Mouse (Mus musculus) MN1 (cell line): ENCODE results near the gene Psmd3.
"Not testable (repeated sequence)": the region's sequence is repeated elsewhere in the genome, so short reads cannot be mapped to it uniquely, and the experiment has no call there.

Experiments used
- DNase-seq: peaks from one replicate; pipeline ENCODE4 v3.0.0-alpha.2; 2016; ENCODE audit warnings: low spot score

Psmd3 gene

DNA sequence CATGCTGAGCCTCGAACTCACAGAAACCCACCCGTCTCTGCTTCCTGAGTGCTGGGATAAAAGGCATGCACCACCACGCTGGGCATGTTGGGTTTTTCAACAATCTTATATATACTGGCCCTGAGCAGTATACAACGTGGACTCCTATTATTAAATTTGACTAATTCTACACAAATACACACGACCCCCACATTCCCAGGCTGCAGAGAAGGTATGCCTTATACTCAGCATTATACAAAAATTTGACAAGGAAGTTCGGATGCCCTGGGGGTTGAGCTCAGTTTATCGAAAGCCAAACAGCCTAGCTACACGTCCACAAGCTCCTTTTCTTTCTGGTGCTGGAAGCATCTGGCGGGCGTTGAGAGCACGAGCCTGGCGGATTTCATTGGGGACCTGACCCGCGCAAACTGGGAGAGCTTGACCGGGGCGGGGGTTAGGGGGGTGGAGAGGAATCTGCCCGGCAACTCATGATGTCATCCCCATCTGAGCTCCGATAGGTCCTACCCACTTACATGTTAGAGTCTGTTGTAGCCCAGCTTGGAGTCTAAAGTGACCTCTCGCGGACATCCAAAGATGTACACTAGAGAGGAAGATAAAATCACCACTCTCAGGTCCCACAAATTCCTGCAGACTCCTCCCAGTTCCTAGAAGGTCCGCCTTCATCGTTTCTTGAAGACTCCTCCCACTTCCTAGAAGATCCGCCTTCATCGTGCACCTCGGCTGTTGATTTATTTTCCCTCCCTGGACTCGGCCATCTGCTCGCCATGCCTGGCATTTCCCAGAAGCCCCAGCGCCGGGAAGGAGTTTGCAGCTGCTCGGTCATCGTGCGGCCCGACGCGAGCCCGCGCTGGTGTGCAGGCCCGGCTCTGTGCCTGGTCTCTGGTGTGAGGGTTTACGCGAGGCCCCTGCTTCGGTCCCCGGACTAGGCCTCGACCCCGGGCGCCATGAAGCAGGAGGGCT, at the start of gene Psmd3:
TSS of gene Psmd3 (plus strand) at position 769 of the 960 bp plus-strand sequence.
- DNase-seq: peak; percentile 98

GRCm38 (mm10) chr11:98635312-98635970, 46.9 kb upstream of the Psmd3 start:
- DNase-seq: not testable (repeated sequence)

DNA sequence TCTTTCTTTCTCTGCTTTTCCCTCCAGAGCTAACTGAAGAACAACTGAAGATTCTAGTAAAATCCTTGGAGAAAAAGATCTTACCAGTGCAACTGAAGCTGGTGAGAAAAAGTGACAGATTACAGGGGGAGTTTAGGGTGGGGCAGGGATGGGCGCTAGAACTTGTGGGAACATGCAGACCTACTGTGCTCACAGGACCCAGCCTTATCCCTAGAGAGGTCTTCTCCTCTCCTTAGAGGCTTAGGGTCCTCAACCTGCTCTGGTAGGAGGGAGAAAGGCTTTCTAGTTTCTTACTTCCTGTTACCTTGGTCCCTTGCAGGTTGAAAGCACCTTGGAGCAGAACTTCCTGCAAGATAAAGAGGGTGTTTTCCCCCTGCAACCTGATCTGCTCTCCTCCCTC, 44.9 kb upstream of the Psmd3 start:
- DNase-seq: no peak

- DNase-seq: no peak
These were observed 42.3 kb upstream of the Psmd3 start for GRCm38 (mm10) chr11:98640091-98640490.

DNA sequence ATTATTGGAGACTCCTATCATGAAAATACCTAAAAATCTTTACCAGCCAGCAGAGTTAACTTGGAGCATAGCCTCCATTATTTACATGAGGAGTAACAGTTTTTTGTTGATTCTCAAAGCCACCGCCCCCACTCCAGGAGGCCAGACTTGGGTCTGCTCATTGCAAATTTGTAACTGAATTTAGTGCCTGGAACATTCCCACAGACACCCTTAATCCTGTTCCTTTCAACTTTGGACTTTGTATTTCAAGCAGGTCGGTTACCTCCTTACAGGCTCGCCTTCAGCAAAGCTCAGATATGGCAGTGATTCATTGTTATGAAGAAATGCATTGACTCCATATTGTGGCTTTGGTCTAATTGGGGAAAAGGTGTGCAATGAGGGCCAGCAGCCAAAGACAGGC, 37.6 kb upstream of the Psmd3 start:
- no peak for DNase-seq

DNA sequence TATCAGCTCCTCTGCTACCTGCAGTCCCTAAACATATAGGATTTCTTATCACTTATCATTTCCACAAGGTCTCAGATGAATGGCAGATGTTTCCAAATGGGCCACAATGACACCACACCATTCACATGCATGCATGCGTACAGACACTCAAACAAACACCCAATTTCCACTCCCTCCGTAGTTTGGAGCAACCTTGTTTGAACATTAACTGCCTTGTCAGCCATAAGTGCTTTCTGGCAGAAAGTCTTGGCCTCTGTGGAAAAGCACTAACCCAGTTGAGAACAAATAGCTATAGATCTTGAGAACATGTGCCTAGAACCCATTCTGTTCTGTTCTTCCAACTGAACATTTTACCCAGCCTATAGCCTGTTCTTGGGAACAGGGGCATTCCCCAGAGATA, 36.4 kb upstream of the Psmd3 start:
- no peak for DNase-seq

GRCm38 (mm10) chr11:98646459-98646858, 35.9 kb upstream of the Psmd3 start, which contains the start of gene Gsdma2:
TSS of gene Gsdma2 (plus strand) at chr11:98646759.
- no peak for DNase-seq

GRCm38 (mm10) chr11:98655076-98655475, 27.3 kb upstream of the Psmd3 start:
- DNase-seq: peak; percentile 26

- peak; percentile 67 for DNase-seq
These were observed 21.8 kb upstream of the Psmd3 start for GRCm38 (mm10) chr11:98660517-98660916.

GRCm38 (mm10) chr11:98664091-98664490, 18.3 kb upstream of the Psmd3 start, which contains the start of gene Gsdma:
TSS of gene Gsdma (plus strand) at chr11:98664351.
- no peak for DNase-seq

GRCm38 (mm10) chr11:98668984-98669383, 13.4 kb upstream of the Psmd3 start:
- DNase-seq: no peak

GRCm38 (mm10) chr11:98671284-98671815, 11.0 kb upstream of the Psmd3 start:
- DNase-seq: no peak

GRCm38 (mm10) chr11:98671857-98672256, 10.5 kb upstream of the Psmd3 start:
- peak; percentile 49 for DNase-seq

DNA sequence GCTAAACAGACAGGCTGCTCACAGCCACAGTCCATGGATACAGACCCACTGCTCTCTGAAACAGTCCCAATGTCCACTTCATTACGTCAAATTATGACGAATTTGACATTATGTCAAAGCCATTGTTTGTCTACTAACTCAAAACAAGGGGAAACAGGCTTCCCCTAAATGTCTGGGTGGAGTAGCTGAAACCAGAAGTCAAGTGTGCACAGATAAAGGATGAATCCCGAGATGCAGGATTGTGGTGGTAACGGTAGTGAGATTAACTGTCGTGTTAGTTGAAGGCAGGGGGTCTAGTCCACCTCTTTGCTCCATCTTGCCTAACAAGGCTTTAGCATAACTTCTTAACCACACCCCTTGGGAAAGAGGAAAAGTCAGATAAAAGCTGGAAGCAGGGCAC, 9.9 kb upstream of the Psmd3 start:
- DNase-seq: no peak

DNA sequence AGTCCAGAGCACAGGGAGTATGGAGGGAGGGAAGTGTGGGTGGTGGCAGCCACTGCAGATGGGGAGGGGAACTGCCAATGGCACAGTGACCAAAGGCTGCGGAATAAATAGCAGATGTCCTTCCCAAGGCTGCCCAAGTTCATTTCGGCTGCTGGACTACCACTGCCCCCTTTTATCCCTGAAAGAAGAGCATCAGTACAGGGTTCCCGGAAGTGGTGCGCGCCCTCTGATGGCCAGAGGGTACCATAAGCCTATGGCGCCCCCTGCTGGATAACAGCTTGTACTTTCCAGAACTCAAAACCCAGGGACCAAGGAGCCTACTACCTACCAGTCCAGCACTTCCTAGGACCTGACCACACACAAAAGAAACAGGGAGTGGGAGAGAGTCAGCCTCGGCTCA, 9.2 kb upstream of the Psmd3 start:
- peak; percentile 60 for DNase-seq

DNA sequence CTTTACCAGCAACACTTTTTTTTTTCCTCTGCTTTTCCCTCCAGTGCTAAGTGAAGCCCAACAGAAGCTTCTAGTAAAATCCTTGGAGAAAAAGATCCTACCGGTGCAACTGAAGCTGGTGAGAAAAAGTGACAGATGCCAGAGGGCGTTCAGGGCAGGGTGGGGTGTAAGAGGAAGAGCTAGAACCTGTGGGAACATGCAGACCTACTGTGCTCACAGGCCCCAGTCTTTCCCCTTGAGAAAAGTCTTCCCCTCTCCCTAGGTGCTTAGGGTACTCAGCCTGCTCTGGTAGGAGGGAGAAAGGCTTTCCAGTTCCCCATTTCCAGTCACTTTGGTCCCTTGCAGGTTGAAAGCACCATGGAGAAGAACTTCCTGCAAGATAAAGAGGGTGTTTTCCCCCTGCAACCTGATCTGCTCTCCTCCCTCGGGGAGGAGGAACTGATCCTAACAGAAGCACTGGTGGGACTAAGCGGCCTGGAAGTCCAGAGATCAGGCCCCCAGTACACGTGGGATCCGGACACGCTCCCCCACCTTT, 6.5 kb upstream of the Psmd3 start:
- no peak for DNase-seq

DNA sequence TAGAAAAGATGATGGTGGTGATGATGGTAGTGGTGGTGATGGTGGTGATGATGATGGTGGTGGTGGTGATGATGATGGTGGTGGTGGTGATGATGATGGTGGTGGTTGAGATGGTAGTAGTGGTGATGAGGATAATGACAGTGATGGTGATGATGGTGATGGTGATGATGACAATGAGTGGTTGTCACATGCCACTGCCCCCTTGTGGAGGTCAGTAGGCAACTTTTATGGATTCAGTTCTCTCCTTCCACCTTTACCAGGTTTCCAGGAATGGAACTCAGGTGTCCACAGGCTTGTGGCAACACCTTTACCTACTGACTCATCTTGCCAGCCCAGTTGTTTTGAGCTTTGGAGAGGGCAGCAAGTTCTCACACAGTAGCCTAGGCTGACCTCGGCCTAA, 2.3 kb upstream of the Psmd3 start:
- no peak for DNase-seq

DNA sequence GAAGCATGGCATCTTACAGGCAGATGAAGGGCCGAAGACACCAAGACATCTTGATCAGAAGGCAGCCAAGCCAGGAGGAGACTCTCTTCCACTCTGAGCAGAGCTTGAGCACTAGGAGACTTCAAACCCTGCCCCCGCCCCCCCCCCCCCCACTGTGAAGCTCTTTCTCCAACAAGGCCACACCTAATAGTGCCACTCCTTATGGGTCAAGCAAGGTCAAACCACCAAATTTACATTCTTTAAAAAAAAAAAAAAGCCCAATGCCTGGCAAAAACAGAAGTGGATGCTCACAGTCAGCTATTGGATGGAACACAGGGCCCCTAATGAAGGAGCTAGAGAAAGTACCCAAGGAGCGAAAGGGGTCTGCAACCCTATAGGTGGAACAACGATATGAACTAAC, 1.8 kb upstream of the Psmd3 start:
- not testable (repeated sequence) for DNase-seq

GRCm38 (mm10) chr11:98681186-98681585, 1.2 kb upstream of the Psmd3 start:
- no peak for DNase-seq

DNA sequence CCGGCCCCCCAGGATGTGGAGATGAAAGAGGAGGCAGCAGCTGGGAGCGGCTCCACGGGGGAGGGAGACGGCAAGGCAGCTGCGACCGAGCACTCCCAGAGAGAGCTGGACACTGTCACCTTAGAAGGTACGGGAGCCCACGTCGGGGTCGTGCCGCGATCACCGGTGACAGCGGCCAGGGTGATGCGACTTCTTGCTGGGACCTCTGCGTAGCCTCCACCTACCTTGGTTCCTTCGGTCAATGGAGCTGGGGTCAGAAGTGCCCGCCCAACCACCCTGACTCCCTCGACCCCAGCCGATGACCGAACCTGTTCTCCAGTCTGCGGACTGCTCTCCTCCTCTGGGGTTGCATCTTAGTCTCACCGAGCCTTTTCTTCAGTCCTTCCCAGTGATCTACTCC, 457 bp downstream of the Psmd3 start:
- DNase-seq: peak; percentile 40

DNA sequence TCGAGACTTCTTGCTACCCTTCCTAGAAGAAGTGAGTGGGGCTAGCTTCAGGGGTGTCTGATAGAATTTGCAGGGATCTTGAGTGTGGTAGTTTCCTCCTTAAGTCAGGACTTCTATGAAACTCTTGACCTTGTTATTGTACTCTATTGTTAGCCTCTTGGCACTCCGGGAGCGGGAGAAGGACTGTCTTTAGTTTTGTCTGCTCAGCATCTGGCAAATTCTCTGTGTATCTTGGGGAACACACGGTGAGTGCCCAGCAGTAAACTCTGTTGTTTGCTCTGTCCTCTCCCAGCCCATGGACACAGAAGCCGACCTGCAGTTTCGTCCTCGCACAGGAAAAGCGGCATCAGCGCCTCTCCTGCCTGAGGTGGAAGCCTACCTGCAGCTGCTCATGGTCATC, 3.3 kb downstream of the Psmd3 start:
- DNase-seq: no peak

DNA sequence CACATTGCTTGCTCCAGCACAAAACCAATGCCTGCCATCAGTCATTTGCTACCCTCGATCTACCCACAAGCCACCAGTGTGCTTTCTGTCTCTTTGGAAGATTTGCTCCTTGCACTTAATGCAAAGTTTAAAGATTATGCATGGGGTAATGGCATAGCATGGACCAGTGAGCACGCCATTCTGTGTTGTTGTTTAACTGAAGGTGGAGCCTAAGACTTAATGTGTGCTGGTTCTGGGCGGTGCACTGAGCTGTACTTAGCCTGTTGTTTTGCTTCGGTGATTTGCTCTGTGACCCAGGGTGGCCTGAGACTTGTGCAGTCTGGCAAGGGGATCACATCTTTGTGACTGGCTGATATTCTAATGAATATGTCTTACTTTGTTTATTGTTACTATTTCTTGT, 4.6 kb downstream of the Psmd3 start:
- DNase-seq: no peak

DNA sequence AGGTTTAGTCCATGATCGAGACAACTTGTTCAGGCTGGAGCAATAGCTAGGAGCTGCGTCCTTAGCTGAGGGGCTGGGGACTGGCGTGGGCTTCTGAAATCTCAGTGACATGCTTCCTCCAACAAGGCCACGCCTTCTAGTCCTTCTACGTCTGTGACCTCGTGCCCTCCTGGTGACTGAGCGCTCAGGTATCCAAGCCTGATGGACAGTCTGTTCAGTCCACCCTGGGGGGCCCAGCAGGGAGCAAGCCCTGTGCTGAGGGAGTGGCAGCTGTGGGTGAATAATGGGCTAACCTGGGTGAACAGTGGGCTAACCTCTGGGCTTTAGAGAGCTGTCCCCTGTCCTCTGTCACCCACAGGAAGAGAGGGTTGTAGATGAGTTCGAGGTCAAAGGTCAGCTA, 5.7 kb downstream of the Psmd3 start:
- no peak for DNase-seq
